Mouse (Mus musculus): ENCODE measurements around the gene Atrx. TPM values are rescaled to one million over a fixed set of nuclear protein-coding genes. Genes with fewer than 3 reads are reported as not detected.
A peak's percentile ranks its signal among the peaks of the same experiment; 100 is the strongest.
"Not testable (repeated sequence)": the region's sequence is repeated elsewhere in the genome, so short reads cannot be mapped to it uniquely, and the experiment has no call there.

Gene Atrx
- polyA plus RNA-seq, 2 experiments = 16.7 to 30.1 TPM

DNA sequence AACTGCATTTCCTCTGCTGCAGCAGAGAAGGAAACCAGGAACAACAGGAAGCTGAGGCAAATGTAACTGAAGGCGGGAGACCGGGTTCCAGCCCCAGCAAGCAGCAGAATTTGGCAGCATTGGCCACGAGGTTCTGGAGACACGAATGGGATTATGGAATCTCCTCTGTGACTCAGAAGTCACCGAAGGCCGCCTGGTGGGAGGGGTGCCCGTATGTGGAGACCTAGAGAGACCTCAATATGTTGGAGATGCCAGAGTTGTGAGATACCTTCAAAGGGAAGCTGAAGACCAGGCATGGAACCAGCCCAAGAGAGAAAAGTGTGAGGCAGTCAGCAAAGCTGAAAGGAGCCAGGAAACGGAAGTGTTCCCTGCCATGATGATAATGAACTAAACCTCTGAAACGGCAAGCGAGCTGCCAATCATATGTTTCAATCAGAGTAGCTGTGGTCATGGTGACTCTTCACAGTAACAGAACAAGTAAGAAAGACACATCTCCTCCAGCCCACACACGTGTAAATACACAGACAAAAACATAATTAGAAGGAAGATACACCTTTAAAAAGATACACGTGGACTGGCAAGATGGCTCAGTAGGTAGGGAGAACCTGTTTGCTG is 3.0 kb downstream of the Atrx start:
- WGBS (ENCODE audit: insufficient replicate concordance) = 27% methylated on average over 12 of the region's 12 CpGs
- H3K27ac ChIP-seq = no peak overlapping the region
- H3K4me1 ChIP-seq (replicated peaks; ENCODE audit: control insufficient read depth in 2 of 2, insufficient read depth in 2 of 2, low read length in 1 of 2) = peaks cover 0 to 14% of the 10 kb centered on the region in 2 experiments; a peak in 2 of 4 replicates
- H3K27me3 ChIP-seq (ENCODE audit: control insufficient read depth, insufficient read depth, low read length) = no peaks in the 10 kb centered on the region
- no peaks in the 10 kb centered on the region for H3K9me3 ChIP-seq (ENCODE audit: control insufficient read depth, low read length)
- no peak overlapping the region for H3K9ac ChIP-seq (replicated peaks)
- peak overlapping the region; percentile 70 for H3K4me2 ChIP-seq (ENCODE audit: low read depth)
- H3K4me3 ChIP-seq (ENCODE audit: insufficient read depth in 1 of 2, low read depth in 2 of 2, low read length in 2 of 2) = no peak overlapping the region
- TF ChIP-seq CTCF (IDR thresholded peaks at IDR 0.05; ENCODE audit: low read depth) (no peak), EP300 (IDR thresholded peaks at IDR 0.05; ENCODE audit: low read depth) (no peak)
- DNase-seq (ENCODE audit: low read depth in 3 of 3, low spot score in 3 of 3) = no peak
- ATAC-seq (ENCODE audit: insufficient read depth) = no peak
- H3K36me3 ChIP-seq (replicated peaks; ENCODE audit: control insufficient read depth, insufficient read depth, low read depth) = no peaks in the 10 kb centered on the region

DNA sequence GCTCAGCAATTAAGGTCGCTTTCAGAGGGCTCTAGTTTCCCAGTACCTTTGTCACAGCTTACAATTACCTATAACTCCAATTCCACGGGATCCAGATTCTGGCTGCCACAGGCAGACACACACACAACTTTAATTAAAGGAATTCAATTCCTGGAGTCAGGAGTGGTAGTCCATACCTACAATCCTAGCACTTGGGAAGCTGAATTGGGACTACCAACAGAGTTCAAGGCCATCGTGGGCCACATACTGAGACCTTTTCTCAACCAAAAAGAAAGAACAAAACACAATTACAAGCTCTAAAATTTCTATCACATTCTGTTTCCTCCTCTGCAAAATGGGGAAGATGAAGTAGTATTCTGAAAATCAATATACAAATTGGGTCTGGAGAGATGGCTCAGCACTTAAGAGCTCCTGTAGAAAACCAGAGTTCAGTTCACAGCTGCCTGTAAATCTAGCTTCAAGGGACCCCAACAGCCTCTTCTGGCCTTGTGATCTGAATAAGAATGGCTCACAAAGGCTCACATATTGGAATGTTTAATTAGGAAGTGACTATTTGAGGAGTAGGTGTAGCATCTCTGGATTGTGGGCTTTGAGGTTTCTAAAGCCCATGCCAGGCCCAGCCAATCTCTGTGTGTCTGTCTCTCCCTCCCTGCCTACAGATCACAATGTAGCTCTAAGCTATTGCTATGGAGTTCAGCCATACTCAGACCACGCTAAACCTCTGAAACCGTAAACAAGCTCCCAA is 4.7 kb downstream of the Atrx start:
- Histone ChIP-seq H3K4me2 (ENCODE audit: low read depth) (no peak overlapping the region), H3K36me3 (replicated peaks; ENCODE audit: control insufficient read depth, insufficient read depth, low read depth) (no peaks in the 10 kb centered on the region), H3K9ac (replicated peaks) (no peak overlapping the region), H3K4me3 (ENCODE audit: insufficient read depth in 1 of 2, low read depth in 2 of 2, low read length in 2 of 2) (no peak overlapping the region), H3K9me3 (ENCODE audit: control insufficient read depth, low read length) (no peaks in the 10 kb centered on the region), H3K27ac (no peak overlapping the region), H3K27me3 (ENCODE audit: control insufficient read depth, insufficient read depth, low read length) (no peaks in the 10 kb centered on the region), H3K4me1 (replicated peaks; ENCODE audit: control insufficient read depth in 2 of 2, insufficient read depth in 2 of 2, low read length in 1 of 2) (peaks cover 0 to 11% of the 10 kb centered on the region in 2 experiments; a peak in 2 of 4 replicates)
- TF ChIP-seq EP300 (IDR thresholded peaks at IDR 0.05; ENCODE audit: low read depth) = no peak
- TF ChIP-seq CTCF (IDR thresholded peaks at IDR 0.05; ENCODE audit: low read depth) = no peak
- ATAC-seq (ENCODE audit: insufficient read depth) (no peak), DNase-seq (ENCODE audit: low read depth in 3 of 3, low spot score in 3 of 3) (no peak)
- WGBS (ENCODE audit: insufficient replicate concordance) = 77% methylated on average over 5 of the region's 5 CpGs

DNA sequence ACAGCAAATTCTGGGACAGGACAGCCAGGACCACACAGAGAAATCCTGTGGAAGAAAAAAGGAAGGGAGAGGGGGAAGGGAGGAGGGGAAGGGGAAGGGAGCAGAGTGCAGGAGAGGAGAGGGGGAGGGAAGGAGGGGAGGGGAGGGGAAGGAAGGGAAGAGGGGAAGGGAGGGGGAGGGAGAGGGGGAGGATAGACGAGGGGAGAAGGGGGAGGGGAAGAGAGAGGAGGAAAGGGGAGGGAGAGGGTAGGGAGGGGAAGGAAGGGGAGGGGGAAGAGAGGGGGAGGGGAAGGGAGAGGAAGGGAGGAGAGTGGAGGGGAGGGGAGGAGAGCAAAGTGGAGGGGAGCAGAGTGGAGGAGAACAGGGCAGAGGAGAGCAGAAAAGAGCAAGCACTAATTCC is 5.3 kb downstream of the Atrx start:
- DNase-seq (ENCODE audit: low read depth in 3 of 3, low spot score in 3 of 3) (no peak), ATAC-seq (ENCODE audit: insufficient read depth) (no peak)
- peaks cover 0 to 9% of the 10 kb centered on the region in 2 experiments; a peak in 2 of 4 replicates for H3K4me1 ChIP-seq (replicated peaks; ENCODE audit: control insufficient read depth in 2 of 2, insufficient read depth in 2 of 2, low read length in 1 of 2)
- H3K27ac ChIP-seq = no peak overlapping the region
- H3K9me3 ChIP-seq (ENCODE audit: control insufficient read depth, low read length) = no peaks in the 10 kb centered on the region
- no peaks in the 10 kb centered on the region for H3K36me3 ChIP-seq (replicated peaks; ENCODE audit: control insufficient read depth, insufficient read depth, low read depth)
- no CpG with 5 or more reads among the region's 1 CpGs for WGBS (ENCODE audit: insufficient replicate concordance)
- H3K27me3 ChIP-seq (ENCODE audit: control insufficient read depth, insufficient read depth, low read length) = no peaks in the 10 kb centered on the region
- H3K9ac ChIP-seq (replicated peaks) = no peak overlapping the region
- no peak overlapping the region for H3K4me3 ChIP-seq (ENCODE audit: insufficient read depth in 1 of 2, low read depth in 2 of 2, low read length in 2 of 2)
- no peak for TF ChIP-seq EP300 (IDR thresholded peaks at IDR 0.05; ENCODE audit: low read depth)
- no peak for TF ChIP-seq CTCF (IDR thresholded peaks at IDR 0.05; ENCODE audit: low read depth)
- H3K4me2 ChIP-seq (ENCODE audit: low read depth) = no peak overlapping the region

DNA sequence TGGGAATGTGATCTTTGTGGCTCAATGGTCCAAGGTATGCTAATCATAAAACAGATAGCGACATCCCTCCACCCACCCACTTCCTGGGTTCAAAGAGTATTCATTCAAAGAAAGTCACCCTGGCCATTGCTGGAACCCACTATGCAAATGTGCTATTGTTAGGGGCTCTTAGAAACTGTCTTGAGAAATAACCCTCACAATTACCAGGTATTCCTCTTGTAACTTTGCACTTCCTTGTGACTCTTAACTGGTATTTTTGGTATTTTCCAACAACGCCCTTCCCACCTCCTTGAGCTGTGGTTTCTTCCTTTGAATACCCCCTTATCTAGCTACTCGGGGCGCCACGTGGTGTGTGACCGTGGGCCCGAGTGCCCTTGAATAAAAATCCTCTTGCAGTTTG is 6.2 kb downstream of the Atrx start:
- not testable (repeated sequence) for H3K27ac ChIP-seq; H3K9ac ChIP-seq (replicated peaks); H3K4me1 ChIP-seq (replicated peaks; ENCODE audit: control insufficient read depth in 2 of 2, insufficient read depth in 2 of 2, low read length in 1 of 2); H3K27me3 ChIP-seq (ENCODE audit: control insufficient read depth, insufficient read depth, low read length); H3K36me3 ChIP-seq (replicated peaks; ENCODE audit: control insufficient read depth, insufficient read depth, low read depth); H3K4me2 ChIP-seq (ENCODE audit: low read depth); ATAC-seq (ENCODE audit: insufficient read depth); DNase-seq (ENCODE audit: low read depth in 3 of 3, low spot score in 3 of 3); H3K9me3 ChIP-seq (ENCODE audit: control insufficient read depth, low read length); H3K4me3 ChIP-seq (ENCODE audit: insufficient read depth in 1 of 2, low read depth in 2 of 2, low read length in 2 of 2)
- 60% methylated on average over 7 of the region's 7 CpGs for WGBS (ENCODE audit: insufficient replicate concordance)

DNA sequence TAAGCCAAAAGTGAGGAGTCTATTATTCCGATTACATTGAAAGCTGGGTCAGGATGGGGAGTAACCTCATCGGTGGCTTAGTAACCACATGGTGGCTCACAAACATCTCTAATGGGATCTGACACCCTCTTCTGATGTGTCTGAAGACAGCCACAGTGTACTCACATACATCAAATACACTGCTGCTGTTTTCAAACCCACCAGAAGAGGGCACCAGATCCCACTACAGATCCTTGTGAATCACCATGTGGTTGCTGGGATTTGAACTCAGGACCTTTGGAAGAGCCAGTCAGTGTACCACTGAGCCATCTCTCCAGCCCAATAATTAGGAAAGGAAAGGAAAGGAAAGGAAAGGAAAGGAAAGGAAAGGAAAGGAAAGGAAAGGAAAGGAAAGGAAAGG is 7.8 kb downstream of the Atrx start:
- no peaks in the 10 kb centered on the region for H3K36me3 ChIP-seq (replicated peaks; ENCODE audit: control insufficient read depth, insufficient read depth, low read depth)
- no peak for ATAC-seq (ENCODE audit: insufficient read depth)
- H3K9me3 ChIP-seq (ENCODE audit: control insufficient read depth, low read length) = no peaks in the 10 kb centered on the region
- TF ChIP-seq EP300 (IDR thresholded peaks at IDR 0.05; ENCODE audit: low read depth) (no peak), CTCF (IDR thresholded peaks at IDR 0.05; ENCODE audit: low read depth) (peak; percentile 66)
- H3K4me1 ChIP-seq (replicated peaks; ENCODE audit: control insufficient read depth in 2 of 2, insufficient read depth in 2 of 2, low read length in 1 of 2) = peaks cover 0 to 3% of the 10 kb centered on the region in 2 experiments; a peak in 2 of 4 replicates
- H3K27me3 ChIP-seq (ENCODE audit: control insufficient read depth, insufficient read depth, low read length) = no peaks in the 10 kb centered on the region
- H3K4me2 ChIP-seq (ENCODE audit: low read depth) = no peak overlapping the region
- H3K9ac ChIP-seq (replicated peaks) = no peak overlapping the region
- H3K27ac ChIP-seq = no peak overlapping the region
- no peak for DNase-seq (ENCODE audit: low read depth in 3 of 3, low spot score in 3 of 3)
- H3K4me3 ChIP-seq (ENCODE audit: insufficient read depth in 1 of 2, low read depth in 2 of 2, low read length in 2 of 2) = no peak overlapping the region
- 86% methylated on average over 2 of the region's 2 CpGs for WGBS (ENCODE audit: insufficient replicate concordance)

Measured in liver, embryonic 14.5 days (tissue).